Mouse (Mus musculus): ENCODE data around the gene Zfp385b. TPM values are rescaled to one million over a fixed set of nuclear protein-coding genes. Genes with fewer than 3 reads are reported as not detected.
A peak's percentile ranks its signal among the peaks of the same experiment; 100 is the strongest.

Gene Zfp385b
- polyA plus RNA-seq, 1 experiment from 2014 or later: 1.7 TPM

- H3K4me3 ChIP-seq (ENCODE audit: low read depth, low read length): no peak overlapping the region
- H3K9me3 ChIP-seq (ENCODE audit: control insufficient read depth, low read length): no peaks in the 10 kb centered on the region
- H3K36me3 ChIP-seq (ENCODE audit: control insufficient read depth, insufficient read depth, low read length): no peaks in the 10 kb centered on the region
- no peak overlapping the region for H3K4me2 ChIP-seq
- DNase-seq (ENCODE audit: low spot score, missing footprints) (peak; percentile 41), ATAC-seq (ENCODE audit: low FRiP score) (no peak)
- H3K27ac ChIP-seq (ENCODE audit: low read depth, low read length): no peak overlapping the region
- H3K4me1 ChIP-seq (ENCODE audit: control insufficient read depth, insufficient read depth, low read length): no peaks in the 10 kb centered on the region
- no peaks in the 10 kb centered on the region for H3K27me3 ChIP-seq (ENCODE audit: control insufficient read depth, insufficient read depth, low read length)
- 85% methylated on average over 4 of the region's 4 CpGs for WGBS
- H3K9ac ChIP-seq (ENCODE audit: low read length): no peak overlapping the region
These were observed 210.8 kb downstream of the Zfp385b start for GRCm38 (mm10) chr2:77608666-77609065.

- no peak for ATAC-seq (ENCODE audit: low FRiP score)
- Histone ChIP-seq H3K36me3 (ENCODE audit: control insufficient read depth, insufficient read depth, low read length) (no peaks in the 10 kb centered on the region), H3K4me2 (no peak overlapping the region), H3K9ac (ENCODE audit: low read length) (no peak overlapping the region), H3K27me3 (ENCODE audit: control insufficient read depth, insufficient read depth, low read length) (no peaks in the 10 kb centered on the region), H3K4me3 (ENCODE audit: low read depth, low read length) (no peak overlapping the region), H3K27ac (ENCODE audit: low read depth, low read length) (no peak overlapping the region), H3K4me1 (ENCODE audit: control insufficient read depth, insufficient read depth, low read length) (no peaks in the 10 kb centered on the region), H3K9me3 (ENCODE audit: control insufficient read depth, low read length) (no peaks in the 10 kb centered on the region)
- no peak for DNase-seq (ENCODE audit: low spot score, missing footprints)
- 85% methylated on average over 7 of the region's 7 CpGs for WGBS
These were observed 226.0 kb downstream of the Zfp385b start for GRCm38 (mm10) chr2:77593461-77593860.

DNA sequence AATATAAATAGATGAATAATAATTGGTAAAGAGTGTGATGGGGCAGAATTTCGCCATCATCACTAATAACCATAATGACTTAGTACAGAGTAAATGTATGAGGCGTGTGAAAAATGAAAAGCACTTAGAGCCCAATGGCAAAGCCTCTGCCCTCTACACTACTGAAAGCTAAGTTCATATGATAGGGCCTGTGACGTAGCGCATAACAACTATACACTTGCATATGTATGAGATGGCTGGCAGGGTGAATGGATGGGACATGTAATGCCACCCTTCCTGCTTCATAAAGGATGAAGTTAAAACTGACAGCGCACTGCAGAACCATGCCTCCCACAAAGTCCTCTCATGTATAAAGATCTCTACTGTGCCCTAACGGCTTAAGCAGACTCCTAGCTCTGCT lies 226.9 kb downstream of the Zfp385b start:
- DNase-seq (ENCODE audit: low spot score, missing footprints): no peak
- H3K4me1 ChIP-seq (ENCODE audit: control insufficient read depth, insufficient read depth, low read length): no peaks in the 10 kb centered on the region
- H3K4me2 ChIP-seq: no peak overlapping the region
- no peak for ATAC-seq (ENCODE audit: low FRiP score)
- no peaks in the 10 kb centered on the region for H3K27me3 ChIP-seq (ENCODE audit: control insufficient read depth, insufficient read depth, low read length)
- H3K36me3 ChIP-seq (ENCODE audit: control insufficient read depth, insufficient read depth, low read length): no peaks in the 10 kb centered on the region
- no peak overlapping the region for H3K4me3 ChIP-seq (ENCODE audit: low read depth, low read length)
- 89% methylated on average over 6 of the region's 6 CpGs for WGBS
- H3K27ac ChIP-seq (ENCODE audit: low read depth, low read length): no peak overlapping the region
- no peaks in the 10 kb centered on the region for H3K9me3 ChIP-seq (ENCODE audit: control insufficient read depth, low read length)
- no peak overlapping the region for H3K9ac ChIP-seq (ENCODE audit: low read length)

DNA sequence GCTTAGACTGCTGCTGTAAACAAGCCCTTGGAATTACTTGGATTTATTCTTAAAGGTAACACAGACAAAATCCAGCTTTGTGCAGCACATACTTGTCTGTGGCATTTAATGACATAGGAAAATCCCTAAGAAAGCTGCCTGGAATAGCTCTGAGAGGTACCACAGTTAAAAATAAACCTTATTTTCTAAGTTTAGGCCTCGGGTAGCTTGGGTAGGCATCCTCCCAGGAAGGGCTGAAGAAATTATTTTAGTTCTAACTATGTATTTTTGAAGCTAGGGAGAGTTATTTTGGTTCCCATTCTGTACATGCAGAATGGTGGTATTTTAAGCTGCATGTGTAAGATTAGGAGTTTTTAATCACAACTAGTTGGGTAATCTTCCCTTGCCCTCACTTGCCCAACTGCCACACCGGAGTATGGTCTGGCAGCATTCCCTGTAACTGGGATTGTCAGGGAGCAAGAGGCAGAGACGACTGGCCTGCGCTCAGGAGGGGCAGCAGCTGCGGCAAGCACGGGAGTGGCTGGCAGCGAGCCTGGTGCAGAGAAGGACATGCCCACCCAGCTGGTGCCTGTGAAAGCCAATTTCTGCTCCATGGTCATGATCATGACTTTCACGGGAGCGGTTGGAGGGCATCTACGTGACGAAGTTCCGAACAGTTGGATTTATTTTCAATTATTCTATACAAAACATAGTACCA lies 230.1 kb downstream of the Zfp385b start:
- Histone ChIP-seq H3K9ac (ENCODE audit: low read length) (no peak overlapping the region), H3K27ac (ENCODE audit: low read depth, low read length) (no peak overlapping the region), H3K27me3 (ENCODE audit: control insufficient read depth, insufficient read depth, low read length) (no peaks in the 10 kb centered on the region), H3K4me2 (no peak overlapping the region), H3K4me3 (ENCODE audit: low read depth, low read length) (no peak overlapping the region), H3K4me1 (ENCODE audit: control insufficient read depth, insufficient read depth, low read length) (no peaks in the 10 kb centered on the region), H3K9me3 (ENCODE audit: control insufficient read depth, low read length) (no peaks in the 10 kb centered on the region), H3K36me3 (ENCODE audit: control insufficient read depth, insufficient read depth, low read length) (no peaks in the 10 kb centered on the region)
- no peak for DNase-seq (ENCODE audit: low spot score, missing footprints)
- 92% methylated on average over 12 of the region's 12 CpGs for WGBS
- ATAC-seq (ENCODE audit: low FRiP score): no peak

GRCm38 (mm10) chr2:77587387-77587786 lies 232.1 kb downstream of the Zfp385b start:
- DNase-seq (ENCODE audit: low spot score, missing footprints) (no peak), ATAC-seq (ENCODE audit: low FRiP score) (no peak)
- no peak overlapping the region for H3K27ac ChIP-seq (ENCODE audit: low read depth, low read length)
- no peak overlapping the region for H3K4me2 ChIP-seq
- no peaks in the 10 kb centered on the region for H3K9me3 ChIP-seq (ENCODE audit: control insufficient read depth, low read length)
- no peak overlapping the region for H3K4me3 ChIP-seq (ENCODE audit: low read depth, low read length)
- no peaks in the 10 kb centered on the region for H3K4me1 ChIP-seq (ENCODE audit: control insufficient read depth, insufficient read depth, low read length)
- no peak overlapping the region for H3K9ac ChIP-seq (ENCODE audit: low read length)
- H3K27me3 ChIP-seq (ENCODE audit: control insufficient read depth, insufficient read depth, low read length): no peaks in the 10 kb centered on the region
- 83% methylated on average over 4 of the region's 4 CpGs for WGBS
- no peaks in the 10 kb centered on the region for H3K36me3 ChIP-seq (ENCODE audit: control insufficient read depth, insufficient read depth, low read length)

GRCm38 (mm10) chr2:77586581-77587360 lies 232.7 kb downstream of the Zfp385b start:
- Histone ChIP-seq H3K27ac (ENCODE audit: low read depth, low read length) (no peak overlapping the region), H3K4me2 (no peak overlapping the region), H3K9ac (ENCODE audit: low read length) (no peak overlapping the region), H3K9me3 (ENCODE audit: control insufficient read depth, low read length) (no peaks in the 10 kb centered on the region), H3K4me1 (ENCODE audit: control insufficient read depth, insufficient read depth, low read length) (no peaks in the 10 kb centered on the region), H3K27me3 (ENCODE audit: control insufficient read depth, insufficient read depth, low read length) (no peaks in the 10 kb centered on the region), H3K4me3 (ENCODE audit: low read depth, low read length) (no peak overlapping the region), H3K36me3 (ENCODE audit: control insufficient read depth, insufficient read depth, low read length) (no peaks in the 10 kb centered on the region)
- ATAC-seq (ENCODE audit: low FRiP score) (no peak), DNase-seq (ENCODE audit: low spot score, missing footprints) (no peak)
- WGBS: 71% methylated on average over 4 of the region's 4 CpGs

DNA sequence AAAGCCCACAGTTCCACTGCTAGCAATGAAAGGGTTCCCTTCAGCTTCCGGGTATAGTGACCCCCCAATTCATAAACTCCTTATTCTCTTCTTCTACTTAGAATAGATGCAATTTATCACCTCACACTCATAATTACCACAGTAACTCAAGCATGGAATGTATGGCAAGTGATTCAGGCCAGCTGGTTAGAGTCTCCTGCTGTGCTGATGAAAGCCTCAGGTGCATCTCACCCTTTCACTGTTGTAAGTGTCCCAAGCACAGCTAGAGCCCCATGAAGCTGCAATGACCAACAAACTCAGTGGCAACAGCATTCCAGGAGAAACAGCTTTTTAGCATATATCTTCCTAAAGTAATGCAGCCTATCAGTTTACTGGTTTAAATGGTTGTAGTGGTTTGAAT lies 235.9 kb downstream of the Zfp385b start:
- ATAC-seq (ENCODE audit: low FRiP score) (no peak), DNase-seq (ENCODE audit: low spot score, missing footprints) (no peak)
- H3K4me1 ChIP-seq (ENCODE audit: control insufficient read depth, insufficient read depth, low read length): no peaks in the 10 kb centered on the region; the same call in 1 of the 2 replicates
- WGBS: 78% methylated on average over 1 of the region's 1 CpGs
- H3K36me3 ChIP-seq (ENCODE audit: control insufficient read depth, insufficient read depth, low read length): no peaks in the 10 kb centered on the region
- no peak overlapping the region for H3K4me2 ChIP-seq
- no peaks in the 10 kb centered on the region for H3K9me3 ChIP-seq (ENCODE audit: control insufficient read depth, low read length)
- no peak overlapping the region for H3K9ac ChIP-seq (ENCODE audit: low read length)
- no peak overlapping the region for H3K27ac ChIP-seq (ENCODE audit: low read depth, low read length)
- no peak overlapping the region for H3K4me3 ChIP-seq (ENCODE audit: low read depth, low read length)
- no peaks in the 10 kb centered on the region for H3K27me3 ChIP-seq (ENCODE audit: control insufficient read depth, insufficient read depth, low read length)

GRCm38 (mm10) chr2:77576571-77576970 lies 242.9 kb downstream of the Zfp385b start:
- H3K27me3 ChIP-seq (ENCODE audit: control insufficient read depth, insufficient read depth, low read length): no peaks in the 10 kb centered on the region
- H3K36me3 ChIP-seq (ENCODE audit: control insufficient read depth, insufficient read depth, low read length): no peaks in the 10 kb centered on the region
- H3K9me3 ChIP-seq (ENCODE audit: control insufficient read depth, low read length): no peaks in the 10 kb centered on the region
- H3K4me1 ChIP-seq (ENCODE audit: control insufficient read depth, insufficient read depth, low read length): no peaks in the 10 kb centered on the region; the same call in 1 of the 2 replicates
- no peak overlapping the region for H3K27ac ChIP-seq (ENCODE audit: low read depth, low read length)
- H3K4me2 ChIP-seq: no peak overlapping the region
- H3K9ac ChIP-seq (ENCODE audit: low read length): no peak overlapping the region
- 77% methylated on average over 1 of the region's 1 CpGs for WGBS
- DNase-seq (ENCODE audit: low spot score, missing footprints) (no peak), ATAC-seq (ENCODE audit: low FRiP score) (no peak)
- no peak overlapping the region for H3K4me3 ChIP-seq (ENCODE audit: low read depth, low read length)

All from midbrain, embryonic 11.5 days (tissue).